Mouse (Mus musculus) 416B (cell line): ENCODE measurements at regions not wholly inside any gene's neighbourhood (a gene's known extent, or its start where the extent isn't known, plus 50 kb on each side); places are given as distances from the start of the nearest gene placed in this dataset.

Source experiments
- DNase-seq: peaks from one replicate; pipeline ENCODE4 v3.0.0; 2011; ENCODE audit warnings: low read depth

DNA sequence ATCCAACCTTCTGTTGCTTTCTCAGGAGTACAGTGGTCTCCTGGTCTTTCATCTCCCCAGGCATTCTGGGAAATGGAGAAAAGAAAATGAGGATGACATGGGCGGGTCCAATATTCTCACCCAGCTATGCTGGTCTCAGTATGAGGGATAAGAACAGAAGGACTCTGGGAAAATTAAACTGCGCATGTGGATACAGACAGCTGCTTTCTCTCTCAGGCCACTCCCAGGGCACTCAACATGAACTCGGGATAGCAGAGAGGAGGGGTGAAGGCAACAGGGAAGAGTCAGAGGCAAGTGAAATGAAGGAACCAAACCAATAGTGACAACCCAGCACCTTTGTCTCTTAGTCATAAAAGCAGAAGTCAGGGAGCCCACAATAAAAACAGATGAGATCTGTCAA is 508.5 kb upstream of the Id2 start:
- no peak for DNase-seq

DNA sequence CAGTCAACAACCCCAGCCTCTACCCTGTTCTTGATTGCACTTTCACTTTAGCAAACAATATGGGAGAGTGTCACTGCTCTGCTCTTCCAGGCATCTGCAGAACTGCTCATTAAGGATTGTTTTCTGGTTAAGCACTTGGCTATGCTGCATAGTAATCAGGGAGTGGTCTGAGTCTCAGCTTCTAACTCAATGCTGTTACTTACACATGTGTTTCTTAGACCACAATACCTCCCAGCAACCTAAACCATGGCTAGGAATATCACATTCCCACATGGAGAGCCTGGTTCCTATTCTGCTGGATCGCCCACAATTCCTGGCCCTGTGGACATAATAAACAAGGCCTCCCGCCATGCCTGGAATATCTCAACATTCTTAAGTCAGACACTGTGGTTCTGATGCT is 493.3 kb upstream of the Id2 start:
- no peak for DNase-seq

DNA sequence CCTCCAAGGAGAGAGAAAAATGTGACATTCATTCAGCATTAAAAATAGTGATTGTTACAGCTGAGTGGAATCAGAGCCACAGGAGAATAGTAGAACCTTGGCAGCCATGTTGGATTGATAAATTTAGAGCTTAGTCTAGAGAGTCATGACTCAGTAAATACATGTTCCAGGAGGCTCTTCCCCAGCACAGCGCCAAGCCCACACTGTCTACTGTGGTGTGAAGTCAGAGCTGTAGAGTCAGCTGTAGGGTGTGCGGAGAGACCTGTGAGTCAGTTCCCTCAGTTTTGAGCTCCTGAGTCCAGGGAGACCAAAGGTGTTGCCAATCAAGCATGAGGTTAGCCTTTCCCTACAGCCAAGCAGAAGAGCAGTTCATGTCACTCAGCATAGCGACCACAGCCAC is 488.8 kb upstream of the Id2 start:
- DNase-seq = no peak

DNA sequence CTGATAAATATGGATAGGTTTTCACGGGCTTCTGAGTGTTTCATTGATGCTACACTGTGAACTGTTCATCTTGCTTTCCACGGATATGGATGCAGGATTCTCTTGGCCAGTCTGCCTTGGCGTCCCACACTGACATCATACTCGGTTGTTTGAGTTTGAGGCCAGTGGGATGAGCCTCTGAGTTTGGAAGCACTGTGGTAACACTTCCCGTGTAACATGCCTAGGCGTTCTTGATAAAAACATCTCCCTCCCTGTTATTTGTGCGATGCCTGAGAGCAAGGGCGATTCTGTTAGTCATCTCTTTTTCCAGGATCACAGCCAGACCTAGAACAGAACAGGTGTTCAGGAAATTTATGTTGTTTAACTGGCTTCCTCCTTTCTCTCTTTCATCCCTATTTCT is 482.5 kb upstream of the Id2 start:
- no peak for DNase-seq

DNA sequence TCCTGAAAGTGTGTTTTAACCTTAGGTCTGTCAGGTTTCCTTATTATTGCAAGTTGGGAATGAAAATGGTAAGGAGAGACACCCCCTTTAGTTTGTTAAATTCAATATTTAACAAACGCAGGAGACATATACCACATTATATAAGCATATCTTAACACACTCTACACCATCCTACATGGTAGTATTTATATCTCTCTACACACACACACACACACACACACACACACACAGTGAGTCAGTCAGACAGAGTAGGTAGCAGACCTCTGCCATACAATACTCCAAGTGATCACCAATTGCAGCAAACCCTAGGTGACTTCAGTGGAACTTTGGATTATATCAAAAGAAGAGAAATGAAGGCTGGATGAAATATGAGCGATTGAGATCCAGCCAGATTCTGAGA is 468.2 kb upstream of the Id2 start:
- DNase-seq = no peak

DNA sequence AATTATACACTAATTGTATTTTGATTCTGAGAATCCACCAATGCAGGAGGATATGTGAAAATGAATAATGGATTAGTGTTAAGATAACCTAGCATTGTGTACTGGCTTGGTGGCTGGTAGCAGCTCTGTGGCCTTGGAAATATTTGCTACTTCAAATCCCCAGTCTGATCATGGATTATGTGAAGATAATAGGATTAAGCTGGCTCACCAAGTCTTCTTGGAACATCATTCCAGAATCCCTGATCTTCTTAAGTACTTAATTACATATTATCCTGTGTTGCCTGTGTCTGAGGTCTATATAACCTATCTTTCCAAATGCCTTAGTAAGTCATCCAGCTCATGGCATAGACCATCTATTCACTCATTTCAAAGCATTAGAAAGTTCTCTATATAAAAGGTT is 462.7 kb upstream of the Id2 start:
- no peak for DNase-seq

DNA sequence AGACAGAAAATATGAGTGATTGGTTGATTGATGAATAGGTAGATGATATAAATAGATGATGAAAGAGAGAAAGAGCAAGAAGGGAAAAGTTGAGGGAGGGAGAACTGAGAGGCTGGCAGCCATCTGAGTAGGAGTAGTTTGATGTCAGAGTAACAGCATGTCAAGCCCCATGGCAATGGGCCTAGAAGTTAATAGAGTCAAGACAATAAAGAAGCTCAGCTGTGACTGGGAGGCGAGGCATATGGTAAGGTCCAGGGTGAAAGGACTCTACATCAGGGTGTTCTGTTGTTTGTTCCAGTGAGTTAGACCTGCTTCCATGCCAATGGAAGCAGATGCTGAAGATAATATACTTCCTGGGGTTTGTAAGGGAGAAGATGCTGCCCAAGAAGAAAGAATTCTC is 456.7 kb upstream of the Id2 start:
- no peak for DNase-seq

DNA sequence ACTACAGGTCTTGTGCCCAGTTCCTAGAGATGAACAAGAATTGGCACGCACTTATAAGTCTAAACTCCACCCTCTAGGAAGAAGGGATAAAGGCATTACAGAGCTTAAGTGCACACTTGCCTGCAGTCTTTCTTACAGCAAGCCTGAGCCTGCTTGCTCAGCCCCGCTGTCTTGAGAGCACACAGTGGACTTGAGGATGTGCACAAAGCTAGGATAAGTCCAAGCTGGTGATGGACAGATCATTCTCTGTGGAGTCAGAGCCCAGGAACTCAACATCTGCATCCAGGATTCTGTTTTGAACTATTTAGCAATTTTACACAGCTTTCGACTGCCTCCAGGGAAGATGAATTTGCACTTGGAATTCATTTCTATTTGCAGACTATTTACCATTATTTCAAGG is 452.8 kb upstream of the Id2 start:
- no peak for DNase-seq

DNA sequence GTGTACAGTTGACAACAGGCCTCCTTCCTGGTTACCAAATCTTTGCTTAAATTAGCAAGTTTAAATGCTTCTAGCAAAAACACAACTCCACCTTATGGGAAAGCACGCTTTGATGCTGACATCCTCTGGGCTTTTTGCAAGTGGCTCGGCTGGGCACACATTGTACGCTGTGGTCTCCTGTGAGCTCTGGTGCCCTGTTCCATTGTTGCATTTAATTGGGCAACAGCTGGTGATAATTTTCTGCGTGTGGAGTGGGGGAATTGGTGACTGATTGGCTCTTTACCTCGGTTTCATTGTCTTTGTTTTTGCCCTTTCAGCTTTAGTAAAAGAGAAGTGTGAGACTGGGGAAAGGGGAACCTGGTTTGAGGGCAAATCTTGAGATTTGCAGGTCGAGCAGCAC is 447.3 kb upstream of the Id2 start:
- DNase-seq = no peak

DNA sequence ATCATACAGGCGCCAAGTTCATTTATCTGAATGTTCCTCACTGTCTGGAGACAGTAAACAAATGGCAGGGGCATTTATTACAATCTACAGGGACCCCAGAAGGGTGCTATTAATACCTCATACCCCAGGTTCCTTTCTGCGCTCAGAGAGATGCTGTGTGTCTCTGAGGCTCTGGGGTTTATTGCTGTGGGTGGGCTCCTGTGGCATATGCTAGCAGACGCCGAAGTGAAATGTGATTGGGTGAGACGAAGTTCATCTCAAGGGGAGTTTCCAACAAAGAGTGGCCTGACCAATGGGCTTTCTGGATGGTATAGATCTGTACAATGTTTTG is 437.6 kb upstream of the Id2 start:
- DNase-seq = no peak

DNA sequence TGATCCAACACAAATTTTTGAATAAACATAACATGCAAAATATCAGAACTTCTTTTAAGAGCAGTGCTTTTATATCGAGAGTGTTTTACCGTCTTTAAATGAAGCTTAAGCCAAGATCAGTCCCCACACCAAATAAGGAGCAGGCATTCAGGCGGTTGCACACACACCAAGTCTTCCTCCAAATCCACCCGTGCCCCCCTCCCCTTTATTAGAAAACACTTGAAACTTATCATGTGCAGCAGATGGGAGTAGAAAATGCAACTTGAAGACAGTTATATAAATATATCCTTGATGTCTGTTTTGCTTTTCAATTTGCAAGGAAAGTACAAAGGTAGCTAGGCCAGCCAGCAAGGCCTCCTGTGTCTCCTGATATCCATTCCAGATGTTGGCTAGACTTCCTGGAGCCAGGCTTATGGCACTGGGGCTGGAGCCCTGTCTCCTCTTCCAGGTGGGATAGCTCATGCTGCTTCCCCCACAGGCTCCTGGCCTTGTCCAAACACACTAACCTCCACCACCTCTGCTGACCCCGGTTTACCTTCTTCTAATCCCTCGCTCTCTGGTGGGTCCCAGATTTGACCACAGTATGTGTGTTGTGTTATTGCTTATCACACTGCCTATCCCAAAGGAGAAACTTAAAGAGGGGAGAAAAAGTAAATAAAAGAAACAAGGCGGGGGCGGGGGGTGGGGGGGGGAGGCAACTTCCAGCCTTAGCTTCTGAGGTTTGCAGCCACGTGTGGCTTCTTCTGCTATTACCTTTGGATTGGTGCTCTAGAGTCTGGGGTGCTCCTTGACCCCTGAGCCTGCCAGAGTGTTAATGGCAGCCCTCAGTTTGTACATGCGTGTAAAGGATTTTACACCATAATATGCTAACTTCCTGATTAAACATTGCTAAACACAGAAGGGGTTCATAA is 437.0 kb upstream of the Id2 start:
- DNase-seq = no peak

DNA sequence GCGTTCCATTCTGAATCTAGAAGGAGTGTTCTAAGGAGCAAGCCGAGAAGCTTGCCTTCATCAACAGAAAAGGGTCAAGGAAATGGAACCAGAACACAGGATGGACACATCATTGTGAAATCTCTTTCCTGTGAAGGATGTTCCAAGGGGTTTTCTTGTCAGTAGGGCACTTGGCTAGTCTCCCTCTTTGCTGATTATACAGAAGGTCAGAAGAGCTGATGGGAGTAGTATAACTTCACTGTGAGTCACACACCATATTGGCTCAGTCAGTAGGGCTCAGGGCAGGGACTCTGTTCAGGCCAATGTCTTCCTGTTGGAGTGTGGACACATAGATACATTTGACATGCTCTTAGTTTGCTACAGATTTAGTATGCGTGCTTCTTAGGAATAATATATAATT is 433.5 kb upstream of the Id2 start:
- DNase-seq = no peak

DNA sequence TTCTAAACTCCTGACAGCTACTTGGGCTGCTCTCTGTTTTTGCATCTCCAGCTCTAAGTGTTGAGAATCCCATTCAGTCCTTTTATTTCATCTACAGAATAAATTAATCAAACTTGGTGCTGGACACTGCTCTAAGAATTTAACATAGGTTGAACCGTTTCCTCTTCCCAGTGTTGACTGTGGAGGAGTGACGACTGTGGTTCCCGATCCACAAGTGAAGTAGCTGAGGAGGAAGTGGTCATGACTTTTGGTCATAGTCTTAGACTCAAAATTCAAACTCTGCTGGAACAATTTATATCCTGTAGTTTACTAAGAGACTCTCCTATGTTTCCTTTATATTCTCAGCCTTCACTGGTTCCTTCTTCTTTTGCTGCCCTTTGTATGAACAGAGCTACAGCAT is 432.6 kb upstream of the Id2 start:
- DNase-seq = peak; percentile 4

DNA sequence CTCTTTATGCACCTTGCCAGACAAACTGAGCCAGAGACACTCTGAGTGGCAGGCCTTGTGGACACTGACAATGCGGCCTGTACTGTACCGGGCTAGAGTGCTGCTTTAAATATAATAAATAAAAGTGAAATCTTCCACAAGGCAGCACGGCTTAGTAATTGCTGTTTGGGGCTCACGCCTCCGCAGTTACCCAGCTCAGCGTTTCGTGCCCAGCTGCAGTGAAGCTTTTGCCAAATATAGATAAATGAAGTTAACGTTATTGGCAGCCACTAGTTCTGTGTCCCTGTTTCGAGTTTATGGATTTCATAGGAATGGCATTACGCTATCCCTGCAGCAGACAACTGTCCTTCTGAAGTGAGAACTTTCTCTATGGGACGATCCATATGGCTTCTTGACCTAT is 429.7 kb upstream of the Id2 start:
- DNase-seq = no peak

DNA sequence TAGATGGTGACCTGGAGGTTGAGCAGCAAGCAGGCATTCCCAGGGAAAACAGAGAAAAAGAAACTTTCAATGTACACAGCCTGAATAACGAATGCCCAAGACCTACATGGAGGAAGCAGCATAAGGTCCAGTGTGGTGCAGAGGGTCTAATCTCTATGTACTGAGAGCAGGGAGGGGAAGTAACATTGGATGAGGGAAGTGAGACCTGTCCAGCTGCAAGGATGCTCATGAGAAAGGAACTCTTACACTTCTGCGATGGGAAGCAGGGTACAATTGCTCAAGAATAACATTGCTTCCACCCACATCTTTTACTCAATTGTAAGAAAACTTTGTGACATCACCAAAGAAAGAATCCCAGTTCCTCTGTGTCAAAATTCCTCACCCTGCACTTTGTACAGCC is 419.8 kb upstream of the Id2 start:
- DNase-seq = no peak

DNA sequence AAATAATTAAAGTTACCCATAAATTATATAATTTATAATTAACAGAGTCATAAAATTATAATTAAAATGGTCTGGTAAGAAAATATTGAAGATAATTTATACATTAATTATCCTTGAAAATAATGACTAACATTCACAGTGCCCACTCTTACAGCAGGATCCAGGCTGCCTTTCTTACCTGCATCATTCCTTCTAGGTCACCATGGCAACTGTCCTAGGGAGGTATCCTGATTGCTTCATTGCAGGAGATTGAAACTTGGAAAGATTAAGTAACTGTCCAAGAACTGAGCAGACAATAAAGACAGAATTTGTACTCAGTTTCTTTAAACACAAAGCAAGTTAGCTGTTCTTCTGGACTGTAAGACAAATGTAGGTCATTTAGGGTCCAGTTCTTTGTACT is 416.7 kb upstream of the Id2 start:
- DNase-seq = no peak

DNA sequence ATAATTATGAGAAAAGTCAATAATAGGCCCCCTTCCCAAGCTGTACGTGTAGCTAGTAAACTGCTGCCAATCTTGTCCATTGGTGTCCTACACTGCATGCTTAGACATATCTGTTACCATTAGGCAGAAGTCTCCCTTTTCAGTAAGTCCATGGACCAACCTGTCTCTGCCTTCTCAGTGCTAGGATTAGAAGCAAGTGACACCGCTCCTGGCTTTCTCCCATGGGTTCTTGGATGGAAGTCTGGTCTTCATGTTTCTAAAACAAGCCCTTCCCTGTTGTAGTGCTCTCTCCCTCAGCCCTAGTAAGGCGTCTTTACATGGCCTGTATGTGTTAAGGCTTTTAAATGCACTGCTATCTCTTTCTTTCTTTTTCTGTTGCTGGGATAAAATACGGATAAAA is 412.7 kb upstream of the Id2 start:
- no peak for DNase-seq

DNA sequence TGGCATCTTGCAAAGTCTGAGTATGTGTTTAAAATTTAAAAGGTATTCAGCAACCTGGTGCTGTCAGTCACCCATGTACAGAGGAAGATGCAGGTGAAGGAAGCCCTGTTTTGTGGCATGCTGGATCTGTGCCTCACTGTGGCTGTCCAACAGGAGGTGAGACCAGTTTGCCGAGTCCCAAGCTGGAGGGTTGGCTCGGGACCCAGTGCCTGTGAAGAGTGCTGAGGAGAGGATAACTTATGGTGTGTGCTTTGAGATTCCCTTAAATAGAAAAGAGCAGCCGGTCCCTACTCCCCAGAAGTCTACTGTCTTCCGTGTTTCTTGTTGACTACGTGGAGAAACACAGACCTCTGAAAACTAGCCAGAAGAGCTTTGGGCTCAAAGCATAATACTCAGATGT is 396.3 kb upstream of the Id2 start:
- no peak for DNase-seq

DNA sequence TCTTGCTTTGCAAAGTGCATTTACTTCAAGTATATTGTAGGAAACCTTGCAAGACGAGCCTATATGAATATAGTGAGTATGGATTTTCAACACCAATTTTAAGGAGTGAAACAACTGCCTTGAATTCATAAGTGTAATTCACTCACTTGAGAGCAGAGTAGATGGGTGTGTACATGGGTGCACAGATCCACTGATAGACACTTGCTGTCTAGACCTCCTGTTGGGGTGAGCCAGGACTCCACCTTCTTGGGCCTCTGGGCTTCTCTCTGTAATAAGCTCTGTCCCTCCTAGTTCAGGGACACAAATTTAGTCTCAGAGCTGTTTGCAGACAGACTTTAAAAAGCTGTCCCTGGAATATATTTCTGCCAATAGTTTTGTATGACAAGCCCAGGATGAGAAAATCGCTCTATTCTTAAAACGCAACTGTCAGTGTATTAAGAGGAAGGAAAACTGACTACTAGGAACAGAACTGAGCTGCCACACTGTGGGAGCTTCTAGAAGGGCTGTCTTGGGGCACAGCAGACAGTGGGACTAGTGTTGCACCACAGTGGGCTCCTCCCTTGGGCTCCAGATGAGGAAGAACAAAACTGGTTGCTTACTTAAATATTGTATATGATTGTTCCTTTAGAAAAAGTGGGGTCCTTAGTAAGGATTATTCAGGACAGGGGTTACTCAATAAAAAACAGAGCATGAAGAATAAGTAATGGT is 395.7 kb upstream of the Id2 start:
- DNase-seq = no peak

DNA sequence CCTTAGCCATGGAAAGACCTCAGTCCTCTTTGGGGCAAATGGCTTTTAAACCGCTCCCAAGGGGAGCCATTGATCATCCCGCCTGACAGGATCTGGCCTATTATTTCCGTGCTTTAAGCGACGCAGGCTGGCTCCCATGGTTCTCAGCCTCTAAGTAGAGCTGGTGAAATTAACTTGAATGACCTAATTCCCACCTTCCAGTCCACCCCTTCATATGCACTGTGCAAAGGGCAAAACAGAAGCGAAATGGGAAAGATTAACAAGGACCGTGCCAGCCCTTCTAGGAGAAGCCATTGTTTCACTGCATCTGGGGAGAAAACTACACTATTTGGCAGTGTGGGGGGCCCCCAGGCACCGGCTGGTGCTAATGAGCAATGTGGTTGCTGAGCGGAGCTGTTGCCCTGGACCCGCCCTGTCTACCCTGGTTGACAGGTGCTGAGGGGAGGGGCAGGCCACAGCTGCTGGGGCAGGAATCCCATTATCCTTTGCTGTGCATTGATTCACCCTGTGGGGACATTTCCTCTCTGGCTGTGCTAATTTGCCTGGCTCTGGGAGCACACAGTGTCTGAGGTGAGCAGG is 378.3 kb upstream of the Id2 start:
- DNase-seq = no peak

DNA sequence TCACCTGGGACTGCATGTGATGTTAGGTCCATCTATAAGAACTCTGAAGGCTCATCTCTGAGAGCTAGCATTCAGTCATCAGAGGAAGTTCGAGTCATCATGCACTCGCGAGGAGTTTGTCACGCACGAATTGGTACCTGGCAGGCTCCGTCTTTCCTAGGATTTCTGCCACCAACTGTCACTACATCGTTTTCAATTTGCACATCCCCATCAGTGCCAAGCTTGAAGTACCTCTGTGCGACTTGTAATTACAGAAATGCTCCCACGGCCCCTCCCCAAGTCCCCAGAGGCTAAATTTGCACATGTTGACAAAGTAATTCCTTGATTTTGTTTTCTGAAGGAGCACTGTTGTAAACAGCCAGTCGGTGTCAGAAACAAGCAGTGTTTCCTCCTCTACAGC is 372.2 kb upstream of the Id2 start:
- DNase-seq = no peak

DNA sequence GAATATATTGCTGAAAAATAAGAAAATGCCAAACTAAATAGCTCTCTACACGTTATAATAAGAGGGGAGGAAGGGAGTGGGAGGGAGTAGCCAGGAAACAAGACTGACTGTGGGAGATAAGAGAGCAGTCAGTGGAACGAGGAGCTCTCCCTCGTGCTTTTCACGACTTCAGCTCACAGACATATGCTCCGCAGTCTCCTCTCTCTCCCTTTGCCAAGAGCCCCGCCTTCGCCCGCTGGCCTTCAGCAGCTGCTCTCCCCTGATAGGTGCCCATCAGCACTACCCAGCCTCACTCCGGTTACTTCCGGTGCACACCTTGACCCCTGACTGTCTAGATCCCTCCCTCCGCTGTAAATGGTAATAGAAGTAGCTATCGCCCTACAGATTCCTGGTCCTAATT is 370.8 kb upstream of the Id2 start:
- DNase-seq = peak; percentile 28

DNA sequence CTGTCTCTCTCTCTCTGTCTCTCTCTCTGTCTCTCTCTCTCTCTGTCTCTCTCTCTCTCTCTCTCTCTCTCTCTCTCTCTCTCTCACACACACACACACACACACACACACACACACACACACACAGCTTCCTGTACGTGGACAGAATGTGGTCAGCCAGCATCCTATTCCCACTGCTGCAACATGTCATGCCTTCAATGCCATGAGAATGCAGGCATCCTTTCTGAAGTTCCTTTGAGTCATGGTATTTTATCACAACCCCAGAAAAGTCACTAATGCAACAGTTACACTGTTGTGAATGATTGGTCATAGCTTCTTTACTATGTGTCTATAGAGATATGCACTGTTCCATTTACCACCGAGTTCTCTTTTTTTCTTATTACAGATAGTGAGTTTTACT is 365.8 kb upstream of the Id2 start:
- peak; percentile 79 for DNase-seq
